20 mouse cellular contexts compared by ENCODE assay signal in the genomic region with DNA sequence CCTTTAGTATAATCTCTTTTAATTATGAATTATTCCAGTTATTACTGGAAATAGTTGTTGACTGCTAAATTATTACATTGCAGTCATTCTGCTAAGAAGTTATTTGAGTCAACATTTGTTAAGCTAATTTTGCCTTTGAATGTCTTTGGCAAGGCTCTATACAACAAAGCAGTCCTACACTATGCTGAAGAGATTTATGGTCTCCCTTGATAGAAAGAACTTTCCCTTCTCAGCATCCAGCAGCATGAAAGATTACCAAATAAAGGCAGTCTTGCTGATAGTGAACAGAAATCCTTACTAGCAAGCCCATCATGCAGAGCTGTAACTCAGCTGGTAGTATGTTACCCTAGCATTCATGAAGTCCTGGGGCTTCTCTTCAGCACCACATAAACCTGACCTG.
"Had no signal": no experiment of that assay in that cellular context is flagged by ENCODE, and none has a peak within 500 bp of the region (broad histone marks: within the 10 kb centered on the region; RNA-seq: fewer than 3 reads in every experiment).

No protein-coding gene starts in this region.

- H3K4me1 ChIP-seq: liver, embryonic 13.5 days; liver, embryonic 15.5 days; lung, embryonic 15.5 days; megakaryocyte, embryonic 14.5 days; midbrain, embryonic 10.5 days; midbrain, embryonic 12.5 days had no signal

- ATAC-seq: liver, postnatal 0 days; lung, postnatal 0 days; midbrain, embryonic 16.5 days had no signal

- H3K36me3 ChIP-seq: liver, embryonic 13.5 days; liver, embryonic 15.5 days; lung, embryonic 15.5 days; midbrain, embryonic 10.5 days; midbrain, embryonic 12.5 days had no signal

- H3K27ac ChIP-seq: liver, embryonic 13.5 days; liver, embryonic 15.5 days; lung, embryonic 15.5 days; macrophage; midbrain, embryonic 10.5 days; midbrain, embryonic 12.5 days had no signal

- H3K27me3 ChIP-seq: liver, embryonic 13.5 days; liver, embryonic 15.5 days; lung, embryonic 15.5 days; megakaryocyte, embryonic 14.5 days; midbrain, embryonic 12.5 days had no signal

- H3K9me3 ChIP-seq: liver, embryonic 13.5 days; liver, embryonic 15.5 days; lung, embryonic 15.5 days; megakaryocyte, embryonic 14.5 days; midbrain, embryonic 10.5 days; midbrain, embryonic 12.5 days had no signal

- H3K4me3 ChIP-seq: liver, embryonic 13.5 days; liver, embryonic 15.5 days; lung, embryonic 15.5 days; megakaryocyte, embryonic 14.5 days; midbrain, embryonic 10.5 days; midbrain, embryonic 12.5 days; myocyte had no signal

- DNase-seq: liver, embryonic 13.5 days; liver, postnatal 0 days; lung, adult 2 months; lung, postnatal 14 days; lung, postnatal 36 days; midbrain, embryonic 14.5 days; right cerebral cortex, postnatal 14 days; spleen, adult 18-20 months; thymus, adult 18-20 months; thymus, postnatal 14 days; thymus, postnatal 36 days had no signal

- H3K9ac ChIP-seq: liver, embryonic 13.5 days; liver, embryonic 15.5 days; liver, postnatal 0 days; lung, embryonic 15.5 days; midbrain, embryonic 12.5 days had no signal

- H3K4me2 ChIP-seq: liver, embryonic 13.5 days; liver, embryonic 15.5 days; lung, embryonic 15.5 days; midbrain, embryonic 12.5 days had no signal
